Mouse (Mus musculus): Measurements from ENCODE around the gene Olfr92.

GRCm38 (mm10) chr17:37092198-37092597 lies 27.7 kb downstream of the Olfr92 start:
- TF ChIP-seq CTCF (IDR thresholded peaks at IDR 0.05; ENCODE audit: insufficient read depth, low read depth, low read length) (no peak), POLR2A (IDR thresholded peaks at IDR 0.05; ENCODE audit: insufficient read depth, low read depth, low read length) (no peak)
